Mouse (Mus musculus): ENCODE measurements around the gene Fam241b.
"Not testable (repeated sequence)": the region's sequence is repeated elsewhere in the genome, so short reads cannot be mapped to it uniquely, and the experiment has no call there.

The Fam241b gene

DNA sequence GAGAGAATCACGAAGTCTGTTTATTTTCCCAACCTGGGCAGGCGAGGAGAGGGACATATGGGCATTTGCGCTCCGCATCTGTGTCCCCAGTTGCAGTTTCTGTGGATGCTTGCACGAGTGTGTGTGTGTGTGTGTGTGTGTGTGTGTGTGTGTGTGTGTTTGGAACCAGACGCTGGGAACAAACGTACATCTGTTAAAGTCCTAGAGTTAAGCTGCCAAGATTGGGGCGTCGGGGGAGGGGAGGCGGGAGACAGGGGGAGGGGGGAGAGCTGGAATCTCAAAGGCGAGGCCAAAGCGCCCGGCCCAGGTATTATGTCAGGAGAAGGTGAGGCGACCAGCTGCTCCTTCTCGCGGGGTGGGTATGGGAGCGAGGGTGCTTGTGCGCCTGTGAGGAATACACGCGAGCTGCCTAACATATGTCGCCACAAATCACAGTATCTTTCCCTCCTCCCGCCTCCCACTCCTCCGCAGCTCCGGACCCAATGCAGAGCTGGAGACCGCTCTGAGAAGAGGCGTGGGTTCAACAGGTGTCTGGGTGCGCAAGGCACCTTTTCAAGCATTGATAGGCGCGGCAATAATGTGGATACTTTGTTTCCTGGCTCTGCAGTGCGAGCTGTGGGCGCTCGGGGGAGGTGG lies 15.3 kb downstream of the Fam241b start:
- peak; percentile 68 for DNase-seq

DNA sequence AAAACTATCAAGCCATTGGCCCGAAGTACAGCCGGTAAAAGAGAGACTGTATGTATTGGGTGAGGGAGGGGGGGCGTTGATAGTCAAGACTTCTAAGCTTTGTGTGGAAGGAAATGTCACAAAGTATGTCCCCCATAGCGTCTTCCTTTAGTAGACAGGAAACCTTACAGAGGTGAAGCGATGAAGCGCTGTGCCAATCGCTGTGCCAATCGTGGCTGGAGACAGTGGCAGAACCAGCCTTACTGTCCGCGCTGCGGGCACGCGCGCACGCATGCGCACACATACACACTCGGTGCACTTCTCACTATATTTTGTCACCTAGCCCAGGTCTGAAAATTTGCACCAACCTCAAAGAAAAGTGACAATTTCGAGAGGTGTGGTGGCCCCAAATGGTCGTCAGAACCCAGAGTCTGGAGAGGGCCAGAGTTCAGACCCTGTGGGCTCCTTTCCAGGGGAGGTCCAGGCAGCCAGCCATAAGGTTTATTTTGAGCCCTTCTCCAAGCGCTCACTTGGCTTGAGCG lies 15.9 kb downstream of the Fam241b start:
- no peak for DNase-seq

DNA sequence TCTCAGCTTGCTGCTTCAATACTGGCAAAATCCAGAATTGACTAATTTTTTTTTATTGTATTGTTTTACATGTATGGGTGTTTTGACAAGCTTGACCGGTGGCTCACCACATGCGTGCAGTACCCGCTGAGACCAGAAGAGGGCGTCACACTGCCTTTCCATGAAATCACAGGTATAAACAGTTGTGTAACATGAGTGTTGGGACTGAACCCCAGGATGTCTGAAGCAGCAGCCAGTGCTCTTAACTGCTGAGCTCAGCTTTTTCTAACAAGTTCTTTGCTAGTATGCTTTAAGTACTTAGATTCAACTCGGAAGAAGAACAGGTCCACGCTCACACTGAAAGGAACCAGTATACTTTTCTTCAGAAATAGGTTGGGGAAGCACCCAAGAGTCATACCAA lies 16.6 kb downstream of the Fam241b start:
- no peak for DNase-seq

DNA sequence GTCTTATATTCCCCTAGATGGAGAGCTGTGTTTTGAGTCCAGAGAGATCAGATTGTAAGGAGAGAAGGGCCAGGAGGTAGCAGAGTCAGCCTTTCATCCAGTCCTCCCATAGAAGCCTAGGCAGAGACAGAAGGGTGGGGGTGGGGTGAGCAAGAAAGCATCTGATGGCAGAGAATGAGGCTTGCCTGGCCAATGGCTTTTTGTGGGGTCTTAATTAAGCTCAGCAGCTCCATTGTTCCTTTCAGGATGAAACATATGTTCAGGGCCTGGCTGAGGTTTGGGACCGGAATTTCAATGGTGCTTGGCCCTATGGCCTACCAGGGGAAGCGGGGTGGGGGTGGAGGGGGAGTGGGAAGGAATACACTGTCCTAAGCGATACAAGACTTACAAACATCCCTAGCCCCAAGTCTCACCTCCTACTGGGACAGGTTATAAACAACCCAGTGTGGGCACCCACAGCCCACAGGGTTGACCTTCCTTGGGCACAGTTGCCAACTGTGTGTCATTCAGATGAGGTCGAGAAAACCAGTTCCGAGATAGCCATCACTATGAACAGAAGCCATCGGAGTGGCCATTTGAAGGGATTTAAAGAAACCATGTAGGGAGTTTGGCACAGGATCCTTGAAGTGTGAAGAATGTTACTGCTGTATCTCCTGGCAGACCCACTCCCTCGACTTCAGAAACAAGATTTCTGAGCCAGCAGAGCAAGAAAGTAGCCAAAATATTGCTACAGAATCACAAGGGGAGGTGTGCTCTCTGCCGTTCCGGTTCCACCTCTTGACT lies 29.7 kb downstream of the Fam241b start:
- DNase-seq, result no peak

DNA sequence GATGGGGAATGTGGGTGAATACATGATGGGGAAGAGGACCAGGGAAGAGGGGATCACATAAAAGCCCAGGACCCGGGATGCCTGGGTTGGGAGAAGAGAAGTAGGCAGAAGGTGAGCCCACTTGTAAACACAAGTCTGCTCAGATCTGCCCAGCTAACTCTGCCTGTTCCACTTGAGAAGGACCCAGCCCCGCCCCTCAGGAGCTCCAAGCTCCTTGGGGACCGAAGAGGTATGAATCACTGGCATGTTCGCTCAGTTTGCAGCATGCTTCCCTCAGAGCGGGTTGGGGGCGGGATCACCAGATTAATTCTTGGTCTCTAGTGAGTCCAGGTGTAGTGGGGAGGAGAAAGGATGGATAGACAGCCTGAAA lies 32.5 kb downstream of the Fam241b start:
- peak; percentile 60 for DNase-seq

DNA sequence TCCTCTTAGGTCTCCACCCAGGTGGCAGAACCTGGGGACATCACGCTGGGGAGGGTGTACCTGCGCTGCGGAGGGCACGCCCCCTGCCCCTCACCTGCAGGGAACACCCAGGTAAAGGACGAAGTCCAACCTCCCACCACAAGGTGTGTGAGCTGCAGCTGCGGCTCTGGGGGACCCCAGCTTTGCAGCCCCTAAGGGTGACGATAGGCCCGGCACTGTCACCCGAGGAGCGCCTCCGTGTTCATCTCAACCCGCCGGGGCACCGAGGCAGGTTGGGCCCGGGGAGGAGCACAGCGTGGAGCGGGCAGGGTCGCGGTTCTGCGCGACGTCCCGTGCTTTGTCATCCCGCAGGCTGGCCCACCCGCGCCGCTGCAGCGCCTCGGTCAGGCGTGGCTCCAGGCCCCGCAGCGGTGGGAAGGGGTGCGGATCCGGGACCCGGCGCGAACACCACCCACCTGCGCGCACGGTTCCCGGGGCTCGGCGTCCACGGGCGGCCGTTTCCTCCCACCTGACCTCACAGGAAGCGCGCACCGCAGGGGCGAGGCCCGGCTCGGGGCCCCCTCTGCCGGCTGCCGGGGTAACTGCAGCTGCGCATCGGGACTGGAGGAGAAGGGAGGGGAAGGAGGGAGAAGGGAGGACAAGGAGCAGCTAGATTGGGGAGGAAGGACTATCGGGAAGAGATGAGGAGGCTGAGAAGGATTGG lies 33.1 kb downstream of the Fam241b start:
- peak; percentile 91 for DNase-seq

DNA sequence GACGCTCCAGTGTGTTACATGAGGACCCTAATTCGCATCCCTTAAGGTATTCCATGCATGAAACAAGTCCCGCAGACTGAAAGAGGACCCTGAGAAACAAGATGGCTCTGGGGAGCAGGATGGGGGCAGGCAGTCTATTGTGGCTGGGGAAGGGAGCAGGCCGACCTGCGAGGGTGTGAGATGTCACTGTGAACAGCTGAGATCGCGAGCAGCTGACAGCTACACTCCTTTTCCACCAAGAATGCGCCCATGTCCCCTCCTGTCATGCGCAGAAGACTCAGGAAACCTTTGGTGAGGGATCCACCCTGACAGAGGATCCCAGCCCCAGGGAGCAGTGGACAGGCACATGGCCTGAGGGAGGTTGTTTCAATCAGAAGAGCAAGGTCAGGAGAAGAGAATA lies 36.7 kb downstream of the Fam241b start:
- no peak for DNase-seq

DNA sequence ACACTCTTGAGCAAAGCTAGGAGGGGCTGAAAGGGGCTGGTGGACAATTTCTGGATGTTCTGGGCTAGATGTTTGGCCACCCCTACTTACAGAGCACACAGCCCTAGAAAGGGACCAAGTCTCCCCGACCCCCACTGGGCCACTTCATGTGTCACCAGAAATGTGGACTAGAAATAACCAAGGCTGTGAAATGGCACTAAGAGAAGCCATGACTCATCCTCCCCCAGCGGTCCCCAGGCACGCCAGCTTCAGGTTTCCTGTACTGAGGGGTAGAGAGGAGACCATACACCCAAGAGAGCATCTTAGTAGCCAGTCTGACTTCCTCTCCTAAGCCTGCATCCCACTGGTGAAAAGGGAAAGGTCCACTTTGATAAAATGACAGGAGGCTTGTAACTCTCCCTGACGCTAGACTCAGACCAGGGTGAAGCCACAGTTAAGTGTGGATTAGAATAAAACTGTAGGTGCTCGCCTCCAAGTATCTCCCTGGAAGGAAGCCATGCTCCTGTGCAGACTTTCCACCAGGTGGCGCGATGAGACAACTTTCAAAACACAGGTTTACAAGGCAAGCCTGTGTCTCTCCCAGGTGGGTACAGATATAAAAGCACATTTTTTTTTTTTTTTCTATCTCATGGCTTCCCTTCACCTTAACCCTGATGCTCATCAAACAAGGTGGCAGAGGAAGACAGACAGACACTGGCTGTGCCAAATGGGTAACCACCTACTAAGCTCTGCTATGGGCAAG lies 38.7 kb downstream of the Fam241b start:
- peak; percentile 72 for DNase-seq

DNA sequence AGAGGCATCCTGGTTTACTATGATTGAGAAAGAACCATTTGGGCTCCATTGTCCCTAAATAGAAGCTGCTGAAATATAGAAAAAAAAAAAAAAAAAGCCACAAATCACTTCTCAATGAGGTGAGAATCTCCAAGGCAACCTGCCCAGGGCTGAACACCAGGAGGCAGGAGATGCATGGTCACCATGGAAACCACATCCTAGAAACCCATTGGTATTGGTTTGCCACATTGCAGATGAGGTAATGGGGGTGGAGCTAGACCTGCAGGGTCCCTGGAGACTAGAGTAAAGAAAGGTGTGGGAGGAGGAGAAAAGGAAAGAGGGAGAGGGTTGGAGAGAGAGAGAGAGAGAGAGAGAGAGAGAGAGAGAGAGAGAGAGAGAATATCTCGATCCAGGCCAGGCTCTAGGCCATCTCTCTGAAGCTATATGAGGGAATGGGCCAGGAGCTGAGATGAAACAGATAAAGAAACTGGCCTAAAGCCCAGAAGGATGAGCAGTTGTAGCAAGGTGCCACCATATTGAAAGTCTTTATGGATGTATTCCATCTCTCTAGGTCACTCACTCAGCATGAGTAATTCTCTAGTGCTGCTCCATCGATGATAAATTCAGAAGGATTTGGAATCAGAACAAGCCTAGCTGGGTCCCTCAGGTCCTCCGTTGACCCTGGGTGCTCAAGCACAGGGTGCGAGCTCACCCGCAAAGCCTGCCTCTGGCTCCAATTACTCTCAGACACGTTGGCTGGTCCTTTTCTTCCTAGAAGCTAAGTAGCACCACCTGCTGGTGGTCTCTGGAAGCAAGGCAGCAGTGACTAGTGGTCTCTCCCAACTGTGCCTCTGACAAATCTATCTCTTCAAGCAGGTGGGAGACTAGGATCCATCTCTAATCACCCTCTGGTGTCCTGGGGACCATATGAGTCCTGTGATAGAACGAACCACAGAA lies 41.9 kb downstream of the Fam241b start:
- DNase-seq, result peak; percentile 75

DNA sequence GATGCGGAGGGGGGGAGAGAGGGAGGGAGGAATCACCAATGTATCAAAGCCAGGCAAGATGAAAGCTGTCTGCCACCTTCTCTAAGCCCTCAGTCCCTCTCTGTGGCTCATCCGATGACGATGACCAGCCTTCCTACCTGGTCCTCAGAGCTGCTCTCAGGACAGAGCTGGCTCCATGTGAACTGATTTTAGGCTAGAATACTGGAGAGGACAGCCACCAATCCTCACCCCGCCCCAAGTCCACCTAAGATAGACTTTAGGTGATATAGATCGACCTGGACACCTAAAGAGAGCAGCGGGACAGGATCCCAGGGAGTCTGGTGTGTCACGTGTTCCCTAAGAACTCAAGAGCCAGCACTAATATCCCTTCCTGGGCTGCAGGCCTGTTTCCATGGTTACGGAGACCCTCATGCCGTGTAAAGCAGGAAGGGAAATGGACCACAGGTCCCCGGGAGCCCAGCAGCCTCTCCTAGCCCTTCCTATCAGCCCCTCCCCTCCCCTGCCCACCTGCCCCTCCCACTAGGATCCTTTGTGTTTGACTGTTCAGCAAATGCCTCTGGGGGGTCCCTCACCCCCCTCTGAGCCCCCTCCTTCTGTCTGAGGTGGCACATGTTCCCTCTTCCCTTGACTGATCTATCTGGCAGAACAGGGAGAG lies 43.8 kb downstream of the Fam241b start:
- DNase-seq, result no peak

DNA sequence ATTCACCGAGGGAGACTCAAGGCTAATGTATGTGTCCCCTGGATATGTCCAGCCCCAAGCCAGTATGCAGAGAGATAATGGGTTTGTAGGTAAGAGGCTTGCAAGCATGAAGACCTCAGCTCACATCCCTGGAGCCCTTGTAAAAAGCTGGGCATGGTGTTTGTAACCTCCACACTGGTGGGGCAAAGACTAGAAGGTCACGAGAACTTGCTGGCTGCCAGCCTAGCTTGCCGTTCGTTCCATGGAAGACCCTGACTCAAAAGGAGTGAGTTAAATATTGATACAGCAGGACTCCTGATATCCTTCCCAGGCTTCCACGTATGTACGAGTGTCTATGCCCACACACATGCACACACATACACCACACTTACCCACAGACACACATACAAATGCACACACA lies 49.3 kb downstream of the Fam241b start:
- DNase-seq, result no peak

DNA sequence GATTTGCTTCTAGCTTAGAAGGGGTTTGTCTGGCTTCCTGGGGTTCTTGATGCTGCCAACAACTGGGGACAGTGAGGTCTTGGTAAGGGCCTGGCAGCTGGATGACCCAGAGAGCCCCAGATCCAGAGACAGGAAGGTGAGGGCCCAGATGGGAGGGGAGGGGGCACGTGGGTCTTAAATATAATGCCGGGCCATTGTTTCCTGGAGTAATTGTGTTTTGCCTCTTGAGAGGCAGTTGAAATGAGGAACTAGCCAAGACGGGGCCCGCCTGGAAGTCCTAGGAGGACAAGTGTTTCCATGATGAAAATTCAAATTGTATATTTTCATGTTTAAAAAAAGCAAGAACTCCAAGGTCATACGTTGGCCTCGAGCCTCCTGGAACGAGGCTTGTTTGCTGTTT lies 49.8 kb downstream of the Fam241b start:
- DNase-seq, result no peak

DNA sequence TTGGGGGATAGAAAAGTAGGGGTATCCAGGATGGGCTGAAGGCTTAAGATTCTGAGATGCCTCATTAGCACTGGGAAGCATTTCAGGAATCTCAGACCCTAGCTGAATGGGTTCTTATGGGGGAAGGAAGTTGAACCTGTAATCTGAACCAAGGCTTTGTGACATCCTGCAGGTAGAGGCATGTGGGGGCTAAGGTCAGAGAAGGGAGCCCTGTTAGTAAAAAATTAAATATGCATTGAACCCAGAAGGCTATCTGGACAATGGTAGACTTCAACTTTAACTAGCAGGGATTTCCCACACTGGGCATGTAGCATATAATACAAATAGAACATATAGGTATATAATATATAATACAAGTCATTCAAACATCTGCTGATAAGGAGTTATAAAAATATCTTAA lies 54.2 kb downstream of the Fam241b start:
- no peak for DNase-seq

DNA sequence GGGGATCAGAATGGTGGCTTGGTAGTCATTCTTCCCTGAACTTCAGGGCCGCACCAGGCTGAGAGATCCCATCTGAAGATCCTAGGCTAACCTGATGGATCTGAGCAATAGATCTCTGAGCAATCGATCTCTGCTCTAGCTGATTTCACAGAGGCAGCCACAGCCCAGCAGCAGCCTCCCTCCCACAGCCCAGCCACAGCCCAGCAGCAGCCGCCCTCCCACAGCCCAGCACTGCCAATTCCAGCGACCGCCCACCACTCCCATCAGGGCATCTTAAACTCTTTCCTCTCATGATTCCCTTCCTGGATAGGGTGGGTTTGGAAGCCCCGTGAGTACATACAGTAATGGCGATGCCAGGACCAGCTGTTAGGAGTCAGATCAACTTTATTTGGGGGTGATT lies 54.6 kb downstream of the Fam241b start:
- no peak for DNase-seq

DNA sequence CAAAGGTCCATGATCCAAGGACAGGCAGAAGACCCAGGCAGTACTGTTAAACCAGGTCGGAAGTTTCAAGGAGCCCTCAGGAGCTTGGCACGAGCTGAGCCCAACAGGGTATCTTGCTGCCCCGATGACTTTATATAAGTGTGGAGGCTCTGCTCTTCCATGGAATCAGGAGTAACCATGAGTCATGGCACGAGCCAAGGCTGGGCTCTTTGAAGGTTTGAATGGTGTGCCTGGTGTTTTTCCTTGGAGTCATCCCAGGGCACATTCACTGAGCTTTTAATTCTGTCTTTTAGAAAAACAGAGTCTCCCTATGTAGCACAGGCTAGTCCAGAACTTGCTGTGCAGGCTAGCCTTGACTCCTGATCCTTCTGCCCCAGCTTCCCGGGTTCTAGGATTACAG lies 55.3 kb downstream of the Fam241b start:
- DNase-seq, result no peak

DNA sequence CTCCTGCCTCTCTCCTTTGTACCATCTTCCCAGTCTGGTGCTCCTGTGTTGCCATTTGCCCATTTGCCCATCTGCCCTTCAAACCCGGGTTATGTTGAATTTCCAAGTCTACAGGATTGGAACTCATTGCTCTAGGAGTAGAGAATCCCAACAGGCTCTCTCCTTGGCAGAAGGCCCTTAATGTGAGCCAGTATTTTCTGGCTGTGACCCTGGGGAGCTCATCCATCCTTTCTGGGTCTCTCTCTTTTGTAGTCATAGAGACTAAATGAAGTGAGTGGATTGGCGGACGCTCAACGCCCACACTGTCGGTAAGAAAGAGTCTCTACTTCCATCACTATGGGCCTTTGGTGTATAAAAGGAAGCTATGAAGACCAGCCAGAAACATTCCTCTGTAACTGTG lies 56.9 kb downstream of the Fam241b start:
- no peak for DNase-seq

DNA sequence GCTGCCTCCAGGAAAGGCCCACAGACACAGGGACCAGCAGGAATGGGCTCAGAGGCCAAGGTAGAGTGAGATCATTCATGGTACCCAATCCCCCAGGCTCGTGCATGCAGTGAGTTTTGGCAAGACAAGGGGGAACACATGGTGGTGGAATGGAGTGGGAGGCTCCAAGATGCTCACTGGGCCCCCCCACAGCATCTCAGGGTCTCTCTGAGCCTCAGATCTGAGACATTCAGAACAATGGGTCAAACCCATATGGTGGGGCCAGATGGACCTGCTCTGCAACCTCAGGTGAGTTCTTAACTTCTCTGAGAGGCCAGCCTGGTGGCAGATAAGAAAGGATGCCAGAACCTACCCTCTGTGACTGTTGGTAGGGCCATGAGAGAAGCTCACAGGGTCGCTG lies 57.7 kb downstream of the Fam241b start:
- no peak for DNase-seq

DNA sequence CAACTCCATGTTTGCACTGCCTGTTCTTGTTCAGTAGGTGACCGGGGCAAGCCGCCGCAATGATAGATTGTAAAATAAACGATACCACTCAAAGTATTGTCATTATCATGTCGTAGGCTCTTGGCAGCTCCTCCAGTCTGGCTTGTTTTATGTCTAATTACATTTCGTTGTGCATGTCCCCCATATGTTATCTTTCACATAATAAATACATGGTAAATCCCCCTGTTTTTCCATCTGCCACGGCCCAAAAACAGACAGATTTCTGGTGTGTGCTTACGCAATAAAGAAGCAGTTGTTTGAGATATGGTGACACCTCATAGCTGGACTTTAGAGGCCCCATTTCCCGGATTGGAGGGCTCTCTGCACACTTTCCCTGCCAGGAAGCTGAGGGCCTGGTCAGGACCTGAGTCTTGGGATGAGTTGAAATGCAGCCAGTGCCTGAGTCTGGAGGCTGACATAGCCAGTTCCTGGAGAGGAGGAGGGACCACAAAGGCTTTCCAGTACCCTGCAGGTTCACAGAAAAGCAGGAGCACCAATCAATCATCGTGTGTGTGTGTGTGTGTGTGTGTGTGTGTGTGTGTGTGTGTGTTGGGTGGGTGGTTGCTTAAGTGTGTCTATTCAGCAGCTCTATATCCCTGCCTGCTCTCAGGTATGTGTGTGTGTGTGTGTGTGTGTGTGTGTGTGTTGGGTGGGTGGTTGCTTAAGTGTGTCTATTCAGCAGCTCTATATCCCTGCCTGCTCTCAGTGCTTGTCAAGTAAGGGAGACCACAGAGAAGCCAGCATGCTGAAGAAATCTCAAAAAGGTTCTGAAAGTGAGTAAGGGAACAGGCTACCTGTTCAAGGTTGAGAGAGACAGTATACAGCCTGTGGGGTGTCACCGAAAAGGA lies 67.2 kb downstream of the Fam241b start:
- DNase-seq, result no peak

DNA sequence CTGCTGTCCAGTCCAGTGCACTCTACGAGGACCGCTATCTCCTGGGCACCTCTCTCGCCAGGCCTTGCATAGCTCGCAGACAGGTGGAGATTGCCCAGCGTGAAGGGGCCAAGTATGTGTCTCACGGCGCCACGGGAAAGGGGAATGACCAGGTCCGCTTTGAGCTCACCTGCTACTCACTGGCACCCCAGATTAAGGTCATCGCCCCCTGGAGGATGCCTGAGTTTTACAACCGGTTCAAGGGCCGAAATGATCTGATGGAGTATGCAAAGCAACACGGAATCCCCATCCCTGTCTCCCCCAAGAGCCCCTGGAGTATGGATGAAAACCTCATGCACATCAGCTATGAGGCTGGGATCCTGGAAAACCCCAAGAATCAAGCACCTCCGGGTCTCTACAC lies 72.4 kb downstream of the Fam241b start:
- not testable (repeated sequence) for DNase-seq

DNA sequence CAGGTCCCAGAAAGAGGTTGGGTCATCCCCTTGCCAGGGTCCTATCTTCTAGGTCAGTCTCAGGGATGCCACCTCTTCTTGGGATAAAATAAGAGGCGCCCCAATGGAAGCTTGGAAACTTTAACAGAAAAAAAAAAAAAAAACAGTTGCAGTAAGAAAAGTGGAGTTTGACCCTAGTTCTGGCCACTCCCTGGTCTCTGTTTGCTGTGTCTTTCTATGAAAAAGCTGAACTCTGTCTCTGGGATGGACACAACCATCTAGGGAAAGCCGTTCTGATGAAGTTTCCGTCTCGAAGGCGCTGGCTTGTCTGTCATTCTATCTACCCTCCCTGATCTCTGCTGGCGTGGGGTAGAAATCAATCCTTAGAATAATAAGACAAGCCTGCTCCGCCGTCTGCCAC lies 73.1 kb downstream of the Fam241b start:
- no peak for DNase-seq

Data from right cerebral cortex, postnatal 25 days (tissue).